Mouse (Mus musculus): ENCODE measurements around the gene Surf6.

The Surf6 gene

DNA sequence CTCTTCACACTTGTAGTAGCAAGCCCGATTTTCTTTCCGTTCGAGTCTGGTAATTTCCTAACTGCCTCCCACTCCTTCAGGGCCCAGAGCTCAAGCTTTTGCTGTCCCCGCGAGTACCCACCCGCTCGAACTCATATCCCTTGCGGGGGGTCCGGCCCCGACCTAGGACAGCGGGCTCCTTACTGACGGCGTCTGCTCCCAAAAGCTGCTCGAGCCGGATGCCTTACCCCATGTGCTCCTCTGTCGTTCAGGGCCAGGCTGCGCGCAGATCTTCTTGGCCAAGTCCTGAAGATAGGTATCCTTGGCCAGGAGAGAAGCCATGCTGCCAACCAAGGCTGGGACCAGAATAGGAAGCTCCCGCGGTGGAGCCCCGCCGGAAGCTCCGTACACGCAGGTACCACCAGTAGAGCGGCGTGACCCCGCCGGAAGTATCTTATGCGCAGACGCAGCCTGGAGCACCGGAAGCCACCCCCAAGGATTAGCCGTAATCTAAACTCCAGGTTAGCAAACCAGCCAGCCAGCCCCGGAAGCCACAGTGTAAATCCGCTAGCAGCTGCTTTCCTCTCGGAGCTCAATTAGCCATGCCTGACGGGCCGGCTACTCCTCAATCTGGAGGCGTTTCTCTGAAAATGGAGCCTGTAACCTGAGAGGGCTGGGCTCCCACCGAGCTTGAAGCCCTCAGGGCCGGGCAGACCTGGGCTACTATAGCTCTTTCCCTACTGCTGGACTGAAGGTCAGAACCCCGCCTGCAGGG is at the start of gene Surf6:
Gene Surf6, minus strand, starts transcription at position 413 of the 754 bp plus-strand sequence.
- DNase-seq (ENCODE audit: low spot score in 2 of 2): peak; percentile 80 to 84

DNA sequence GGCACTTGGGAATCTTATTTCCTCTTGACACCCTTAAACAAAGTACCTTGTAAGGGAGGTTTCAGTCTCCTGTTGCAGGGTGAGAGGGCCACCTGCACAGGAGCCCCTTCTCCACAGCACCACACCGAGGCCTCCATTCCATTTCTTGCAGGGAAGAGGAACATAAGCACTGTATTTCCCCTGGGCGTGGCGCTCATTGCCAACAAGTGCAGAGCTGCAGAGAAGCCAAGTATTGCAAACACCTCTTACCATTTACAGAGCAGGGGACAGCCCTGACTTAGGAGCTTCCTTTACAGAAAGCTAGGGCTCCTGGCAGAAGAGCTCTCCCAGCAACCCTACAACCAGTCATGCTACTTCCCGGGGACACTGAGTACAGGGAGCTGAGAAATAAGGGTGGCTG is 49.5 kb upstream of the Surf6 start:
- DNase-seq (ENCODE audit: low spot score in 2 of 2): no peak

DNA sequence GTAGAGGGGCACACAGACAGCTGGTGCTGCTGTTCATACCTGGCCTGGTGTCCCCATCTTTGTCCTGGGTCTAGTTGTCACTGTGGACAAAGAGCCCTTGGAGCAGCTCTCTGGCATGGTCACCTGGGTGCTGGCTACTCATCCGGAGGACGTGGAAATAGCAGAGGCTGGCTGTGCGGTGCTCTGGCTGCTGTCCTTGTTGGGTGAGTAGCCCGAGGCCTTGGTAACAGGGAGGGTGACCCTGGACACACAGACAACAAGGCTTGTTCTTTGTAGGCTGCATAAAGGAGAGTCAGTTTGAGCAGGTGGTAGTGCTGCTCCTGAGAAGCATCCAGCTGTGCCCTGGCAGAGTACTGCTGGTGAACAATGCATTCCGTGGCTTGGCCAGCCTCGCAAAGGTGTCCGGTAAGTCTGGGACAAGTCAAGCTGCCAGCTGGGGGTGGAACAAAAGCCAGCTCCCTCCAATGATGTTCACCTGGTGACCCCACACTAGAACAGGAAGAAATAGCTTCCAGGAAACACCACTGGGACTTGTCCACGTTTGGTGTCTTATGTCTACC is 48.7 kb upstream of the Surf6 start:
- no peak for DNase-seq (ENCODE audit: low spot score in 2 of 2)

DNA sequence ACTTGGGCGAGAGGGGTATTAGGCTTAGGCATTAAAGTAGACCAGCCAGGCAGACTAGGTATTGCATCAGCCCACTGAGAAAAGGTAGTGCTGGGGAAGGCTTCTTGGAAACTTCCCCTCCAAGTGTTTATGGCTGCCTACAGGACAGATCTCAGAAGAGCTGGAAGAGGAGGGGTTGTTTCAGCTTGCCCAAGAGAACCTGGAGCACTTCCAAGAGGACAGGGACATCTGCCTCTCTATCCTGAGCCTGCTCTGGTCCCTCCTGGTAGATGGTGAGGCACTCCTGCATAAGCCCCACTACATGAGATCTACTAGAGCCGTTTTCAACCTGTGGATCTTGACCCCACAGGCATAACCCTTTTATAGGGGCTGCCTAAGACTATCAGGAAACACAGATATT is 47.7 kb upstream of the Surf6 start:
- no peak for DNase-seq (ENCODE audit: low spot score in 2 of 2)

DNA sequence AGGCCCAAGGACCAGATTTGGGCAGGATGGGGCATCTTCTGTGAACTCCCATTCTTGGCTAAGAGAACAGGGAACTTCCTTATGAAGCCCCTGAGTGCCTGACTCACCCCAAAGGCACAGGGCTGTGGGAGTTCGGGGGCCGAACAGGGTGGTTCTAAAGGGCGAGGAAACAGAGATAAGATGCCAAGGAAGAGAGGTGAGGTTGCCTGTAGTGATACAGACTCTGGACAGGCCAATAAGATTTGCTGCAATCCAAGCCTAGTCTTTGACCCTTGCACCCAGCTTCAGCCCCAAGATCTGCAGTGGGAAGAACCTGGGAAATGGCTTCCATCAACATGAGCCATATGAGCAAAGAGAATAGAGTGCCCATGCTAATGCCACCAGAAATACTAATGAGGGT is 40.6 kb upstream of the Surf6 start:
- no peak for DNase-seq (ENCODE audit: low spot score in 2 of 2)

DNA sequence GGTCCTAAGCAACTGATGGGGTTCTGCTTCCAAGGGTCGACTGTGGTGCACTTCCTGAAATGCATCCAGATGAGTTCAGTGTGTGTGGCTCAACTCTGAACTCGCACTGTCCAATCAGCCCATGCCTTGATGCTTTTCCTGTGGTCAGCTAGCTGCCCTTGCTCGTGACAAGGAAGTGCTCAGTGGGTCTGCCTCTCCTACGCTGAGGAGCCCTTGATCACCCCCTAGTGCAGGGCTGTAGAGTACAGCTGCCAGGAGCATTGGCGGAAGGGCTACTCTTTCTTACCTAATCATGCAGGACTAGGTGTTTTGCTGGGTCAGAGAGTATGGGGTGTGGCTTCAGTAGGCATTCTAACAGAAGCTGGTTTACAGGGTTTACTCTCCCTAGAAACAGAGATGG is 38.9 kb upstream of the Surf6 start:
- DNase-seq (ENCODE audit: low spot score in 2 of 2): no peak

DNA sequence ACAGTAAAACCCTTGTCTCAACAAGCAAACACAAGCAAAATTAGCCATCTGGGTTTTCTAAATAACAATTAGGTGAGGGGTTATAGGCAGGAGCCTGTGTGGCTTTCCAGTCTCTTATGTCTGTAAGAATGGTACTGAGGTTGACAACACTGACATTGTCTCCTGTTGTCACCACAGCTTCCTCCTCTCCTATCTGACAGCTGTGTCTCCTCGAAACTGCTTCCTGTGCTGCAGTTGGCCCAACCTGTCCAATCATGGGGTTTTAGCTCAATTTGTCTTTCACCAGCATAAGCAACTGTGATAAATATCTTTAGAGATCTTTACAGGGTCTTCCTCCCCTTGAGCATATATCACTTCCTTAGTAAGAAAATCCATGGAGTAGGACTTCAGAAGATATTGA is 33.7 kb upstream of the Surf6 start:
- DNase-seq (ENCODE audit: low spot score in 2 of 2): no peak

DNA sequence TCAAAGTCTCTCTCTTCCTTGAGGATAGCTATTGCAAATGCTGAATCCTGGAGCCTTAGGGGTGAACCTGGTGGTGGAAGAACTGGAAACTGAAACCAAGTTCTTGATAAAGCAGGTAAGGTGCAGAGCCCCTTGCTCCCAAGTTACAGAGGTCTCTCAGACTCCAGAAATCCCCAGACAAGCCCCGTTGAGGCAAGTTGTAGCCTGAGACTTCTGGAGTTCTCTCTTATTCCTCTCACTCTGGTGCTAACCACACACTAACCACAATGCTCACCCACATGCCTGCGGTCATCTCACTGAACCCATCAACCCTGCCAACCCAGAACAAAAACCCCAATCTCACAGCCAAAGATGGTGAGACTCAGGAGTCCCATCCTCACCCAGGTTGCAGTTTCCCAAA is 32.6 kb upstream of the Surf6 start:
- DNase-seq (ENCODE audit: low spot score in 2 of 2): no peak

DNA sequence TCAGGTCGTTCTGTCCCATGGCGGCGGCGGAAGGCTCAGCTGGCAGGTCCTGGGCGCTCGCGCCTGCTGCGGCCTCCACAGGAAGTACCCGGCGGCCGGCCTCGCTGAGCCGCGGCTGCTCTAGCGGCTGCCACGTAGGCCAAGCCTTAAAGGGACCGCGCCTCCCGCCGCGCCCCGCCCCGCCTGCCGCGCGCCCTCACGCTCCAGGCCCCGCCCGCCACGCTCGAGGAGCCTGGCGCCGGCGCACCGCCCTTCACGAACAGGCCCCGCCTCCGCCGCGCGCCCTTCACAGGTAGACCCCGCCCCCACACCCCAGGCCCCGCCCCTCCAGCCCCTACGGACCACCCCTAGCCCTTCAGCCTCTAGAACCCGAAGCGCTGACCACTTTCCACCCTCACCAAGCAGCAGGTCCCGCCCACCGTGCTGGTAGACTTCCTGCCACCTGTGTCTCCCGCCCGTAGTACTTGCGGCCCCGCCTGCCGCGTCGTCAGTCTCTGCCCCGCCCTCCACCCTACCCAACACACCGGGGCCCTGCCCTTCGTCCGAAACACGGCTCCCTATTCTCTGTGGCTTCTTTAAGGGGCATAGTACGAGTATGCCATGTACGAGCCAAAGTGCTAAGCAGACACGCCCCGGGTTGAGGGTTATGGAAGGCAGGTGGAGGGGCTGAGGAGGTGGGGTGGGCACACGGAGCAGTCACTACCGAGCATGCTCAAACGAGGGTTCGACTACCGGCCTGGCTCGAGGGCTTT is 30.8 kb upstream of the Surf6 start, which contains the start of the genes Surf4 and Stkld1:
Gene Surf4, minus strand, starts transcription at position 625 of the 752 bp plus-strand sequence.
Gene Stkld1, plus strand, starts transcription at position 744 of the 752 bp plus-strand sequence.
- peak; percentile 87 to 90 for DNase-seq (ENCODE audit: low spot score in 2 of 2)

DNA sequence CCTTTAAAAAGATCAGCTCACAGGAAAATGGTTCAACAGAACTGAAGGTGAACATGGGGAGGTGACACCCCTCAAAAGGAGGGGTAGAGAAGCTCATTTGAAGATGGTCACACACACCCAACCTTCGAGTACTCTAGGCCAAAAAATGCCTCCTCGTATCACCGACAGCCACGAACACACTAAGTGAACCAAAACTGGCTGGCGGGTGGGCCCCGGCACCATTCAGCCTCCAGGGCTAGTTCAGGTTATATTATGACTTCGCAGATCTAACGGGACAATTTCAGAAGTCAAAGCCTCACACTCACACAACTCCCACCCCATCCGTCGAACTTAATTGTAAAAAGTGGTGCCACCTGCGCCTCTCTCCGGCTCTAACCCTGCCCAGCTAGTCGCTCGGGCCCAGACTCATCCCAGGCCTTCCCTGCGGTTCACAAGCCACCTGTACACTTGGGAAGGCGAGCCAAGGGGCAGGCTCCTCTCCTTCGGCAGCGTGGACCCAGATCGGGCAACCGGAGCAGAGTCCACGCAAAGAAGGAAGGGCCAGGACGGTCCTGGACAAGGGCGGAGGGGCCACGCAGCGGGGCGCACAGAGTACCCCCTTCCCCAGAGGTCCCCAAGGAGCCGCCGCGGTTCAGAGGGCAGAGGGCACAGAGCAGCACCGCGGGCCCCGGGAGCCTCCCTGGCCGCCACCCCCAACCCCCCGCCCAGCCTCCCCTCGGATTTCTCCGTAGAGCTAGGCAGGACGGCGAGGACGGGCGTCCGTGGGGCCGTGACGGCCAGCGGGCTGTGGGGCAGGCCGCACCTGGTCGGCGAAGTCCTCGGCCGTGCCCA is 30.0 kb upstream of the Surf6 start:
- DNase-seq (ENCODE audit: low spot score in 2 of 2): peak in 1 of 2 experiments; percentile 21

DNA sequence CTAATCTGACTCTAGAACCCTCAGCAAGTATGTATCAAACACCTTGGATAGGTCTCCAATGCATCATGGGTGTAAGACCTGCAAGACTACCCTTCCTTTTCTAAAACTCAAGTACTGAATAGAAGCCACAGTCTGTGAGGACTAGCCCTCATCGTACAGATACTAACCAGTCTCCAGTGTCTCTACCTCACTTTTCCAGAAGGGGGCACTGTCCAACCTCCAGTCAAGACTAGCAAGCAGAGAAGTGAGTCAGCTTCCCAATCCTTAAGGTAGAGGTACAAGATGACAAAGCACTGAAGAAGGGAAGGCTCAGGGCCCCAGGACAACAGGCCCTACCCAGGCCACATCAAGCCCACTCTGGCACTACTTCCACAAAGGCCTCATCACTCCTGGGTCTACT is 27.7 kb upstream of the Surf6 start:
- DNase-seq (ENCODE audit: low spot score in 2 of 2): peak; percentile 29 to 67

DNA sequence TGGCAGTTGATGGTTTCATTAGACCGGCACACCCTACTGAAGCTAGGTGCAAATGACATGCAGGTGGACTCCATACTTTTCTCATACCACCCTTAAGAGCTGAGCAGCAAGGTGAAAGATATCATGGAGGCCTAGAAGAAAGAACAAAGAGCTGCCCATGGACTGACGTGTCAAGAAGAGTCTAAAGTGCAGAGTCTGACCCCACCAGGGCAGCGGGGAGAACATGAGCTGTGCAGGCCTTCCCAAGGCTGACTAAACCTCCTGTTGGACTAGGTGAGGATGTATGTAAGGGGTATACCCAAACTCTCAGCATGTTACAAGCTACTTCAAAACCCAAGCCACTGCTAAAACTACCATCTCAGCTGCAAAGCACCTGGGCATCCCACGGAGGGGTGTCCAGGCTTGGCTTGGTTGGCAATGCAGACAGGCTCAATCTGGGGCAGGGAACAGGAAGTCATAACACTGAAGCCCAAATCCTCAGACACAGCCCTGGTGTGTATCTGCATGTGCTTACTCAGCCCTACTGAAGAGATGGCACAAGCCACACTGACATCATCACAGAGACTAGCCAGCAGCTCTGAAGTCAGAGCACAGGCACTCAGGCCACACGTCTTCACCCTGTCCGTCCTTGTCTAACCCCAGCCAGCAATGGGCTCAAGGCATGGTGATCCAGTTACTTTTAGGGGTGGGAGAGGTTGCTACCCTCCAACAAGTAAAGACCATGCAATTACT is 25.2 kb upstream of the Surf6 start:
- DNase-seq (ENCODE audit: low spot score in 2 of 2): no peak

DNA sequence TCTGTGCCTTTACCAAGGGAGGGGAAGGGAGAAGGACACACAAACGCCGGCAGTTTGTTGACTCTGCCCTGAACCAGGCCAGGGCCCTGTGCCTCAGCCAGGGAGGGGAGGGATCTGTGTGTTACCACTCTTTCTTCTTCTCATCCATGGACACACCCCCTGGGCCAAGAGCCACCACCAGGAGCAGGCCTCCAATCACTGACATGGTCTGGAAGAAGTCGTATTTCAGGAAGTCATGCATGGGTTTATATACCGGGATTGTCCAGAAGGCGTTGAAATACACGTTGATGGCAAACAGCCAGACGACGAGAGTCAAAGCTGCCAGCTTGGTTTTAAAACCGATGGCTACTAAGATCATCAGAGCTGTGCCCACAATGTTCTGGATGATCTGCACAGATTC is 19.1 kb upstream of the Surf6 start:
- DNase-seq (ENCODE audit: low spot score in 2 of 2): no peak

DNA sequence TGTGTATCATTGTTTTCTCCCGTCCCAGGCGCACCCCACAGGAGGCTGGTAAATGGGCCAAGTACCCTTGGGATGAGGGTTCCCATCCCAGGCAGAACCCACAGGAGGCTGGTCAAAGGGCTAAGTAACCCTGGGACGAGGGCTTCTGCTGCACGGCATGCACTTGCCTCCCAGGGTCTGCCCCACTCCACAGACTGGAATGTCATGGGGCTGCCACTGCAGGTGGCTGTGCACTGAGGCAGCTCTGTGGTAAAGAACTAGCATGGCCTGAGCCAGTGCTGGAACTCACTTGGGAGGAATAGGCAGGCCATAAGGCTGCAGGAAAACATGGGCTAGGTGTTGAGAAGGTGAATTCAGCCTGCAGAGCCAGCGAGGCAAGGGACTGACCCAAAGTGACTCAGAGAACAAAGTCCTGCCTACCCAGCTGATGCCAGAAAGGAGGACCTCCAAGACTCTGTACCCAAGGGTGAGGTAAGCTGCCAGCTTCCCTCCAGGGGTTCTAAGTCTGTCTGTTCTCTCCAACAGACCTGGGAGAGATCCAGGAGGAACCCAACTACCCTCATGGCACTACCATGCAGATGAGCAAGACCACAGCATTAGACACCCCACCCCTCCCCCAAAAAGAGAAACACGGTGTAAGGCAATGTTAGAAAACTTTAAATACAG is 17.6 kb upstream of the Surf6 start:
- no peak for DNase-seq (ENCODE audit: low spot score in 2 of 2)

DNA sequence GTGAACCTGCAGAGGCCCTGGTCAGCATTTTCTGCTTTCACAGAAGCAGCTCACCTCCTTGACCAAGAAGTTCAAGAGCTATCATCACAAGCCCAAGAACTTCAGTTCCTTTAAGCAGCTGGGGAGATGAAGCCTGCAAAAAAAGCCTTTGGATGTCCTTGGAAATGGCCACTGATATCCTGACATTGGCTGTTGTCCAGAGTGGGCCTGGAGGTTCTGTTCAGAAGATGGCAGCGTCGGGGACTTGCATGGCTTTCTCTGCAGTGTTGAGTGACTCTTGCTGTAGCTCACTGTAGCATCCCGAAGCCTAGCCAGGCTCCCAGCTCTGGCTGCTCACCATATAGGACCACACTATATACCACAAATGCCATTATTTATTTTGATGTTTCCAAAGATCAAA is 17.0 kb upstream of the Surf6 start:
- DNase-seq (ENCODE audit: low spot score in 2 of 2): no peak

DNA sequence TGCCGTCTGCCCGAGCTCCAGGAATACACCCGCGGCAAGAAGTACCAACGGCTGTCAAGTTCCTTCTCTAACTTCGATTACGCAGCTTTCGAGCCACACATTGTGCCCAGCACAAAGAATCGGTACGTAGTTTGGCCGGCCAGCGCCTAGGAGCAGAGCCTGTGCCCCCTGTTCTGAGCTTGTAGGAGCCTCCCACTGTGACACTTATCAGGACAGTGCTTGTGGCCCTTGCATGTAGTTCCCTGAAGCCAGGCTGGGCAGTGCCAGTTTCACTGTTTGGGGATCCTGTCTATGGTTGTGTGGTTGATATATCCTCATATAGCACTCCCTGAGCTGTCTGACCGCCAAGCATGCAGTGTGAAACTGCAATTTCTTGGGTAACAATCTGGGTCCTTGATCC is 14.1 kb upstream of the Surf6 start:
- DNase-seq (ENCODE audit: low spot score in 2 of 2): no peak

DNA sequence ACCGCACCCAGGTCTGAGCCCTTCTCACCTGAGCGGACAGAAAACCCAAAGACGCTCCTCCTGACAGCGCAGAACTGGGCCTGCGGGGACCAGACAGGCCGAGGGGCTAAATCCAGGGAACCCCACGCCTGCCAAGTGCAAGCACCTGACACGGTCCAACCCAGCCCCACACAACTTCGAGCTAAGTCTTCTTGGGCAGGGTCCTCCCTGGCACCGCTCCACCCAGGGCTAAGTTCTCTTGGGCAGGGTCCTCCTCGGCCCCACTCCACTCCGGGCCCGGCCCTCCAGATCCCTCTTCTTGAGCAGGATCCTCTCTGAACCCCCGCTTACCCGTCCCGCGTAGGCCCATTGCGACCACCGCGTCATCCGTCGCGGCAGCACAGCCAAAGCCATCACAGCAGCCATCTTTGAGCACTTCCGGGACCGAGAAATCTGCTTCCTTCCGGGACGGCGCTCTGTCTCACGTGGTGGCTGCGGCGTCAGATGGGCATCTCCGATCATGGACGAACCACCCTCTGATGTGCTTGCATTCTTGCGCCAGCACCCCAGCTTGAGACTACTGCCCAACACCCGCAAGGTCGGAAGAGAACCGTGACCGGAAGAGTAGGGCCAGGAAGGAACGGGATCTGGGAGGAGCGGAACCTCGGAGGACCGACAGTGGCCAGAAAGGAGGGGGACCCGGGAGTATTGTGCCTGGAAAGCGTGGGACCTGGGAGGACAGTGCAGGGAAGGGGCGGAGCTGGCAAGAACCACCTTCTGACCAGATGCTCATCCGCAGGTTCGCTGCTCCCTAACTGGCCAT is 13.4 kb upstream of the Surf6 start, which contains the start of the genes Surf2 and Surf1:
Gene Surf2, plus strand, starts transcription at position 441 of the 802 bp plus-strand sequence.
Gene Surf1, minus strand, starts transcription at position 604 of the 802 bp plus-strand sequence.
- peak; percentile 49 to 69 for DNase-seq (ENCODE audit: low spot score in 2 of 2)

DNA sequence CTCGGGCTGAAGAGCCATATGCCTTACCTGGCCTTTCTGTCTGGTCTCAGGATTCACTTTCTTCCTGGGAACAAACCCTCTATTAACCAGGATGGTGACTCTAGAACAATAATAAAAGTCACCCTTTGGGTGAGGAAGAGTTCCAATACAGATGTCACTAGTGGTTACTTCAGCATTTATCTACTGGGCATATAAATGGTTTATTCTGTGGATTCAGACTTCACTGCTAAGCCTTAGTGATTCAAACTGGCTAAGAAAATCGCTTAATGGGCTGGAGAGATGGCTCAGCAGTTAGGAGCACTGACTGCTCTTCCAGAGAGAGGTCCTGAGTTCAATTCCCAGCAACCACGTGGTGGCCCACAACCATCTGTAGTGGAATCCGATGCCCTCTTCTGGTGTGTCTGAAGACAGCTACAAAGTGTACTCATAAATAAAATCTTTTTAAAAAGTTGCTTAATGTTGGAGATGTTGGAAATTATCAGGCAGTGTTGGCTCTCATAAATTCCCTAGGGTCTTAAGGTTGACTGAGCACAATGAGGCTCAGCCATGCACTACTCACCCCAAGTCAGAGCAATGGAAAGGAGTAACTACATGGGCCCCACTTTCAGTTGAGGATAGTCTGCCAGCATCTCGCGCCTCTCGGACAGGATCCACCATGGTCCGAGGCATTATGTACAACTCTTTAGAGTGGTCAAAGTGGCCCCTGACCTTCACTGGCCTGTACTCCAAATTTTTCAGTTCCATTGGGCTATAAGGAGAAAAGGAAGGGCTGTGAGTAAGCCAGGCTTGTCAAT is 11.7 kb upstream of the Surf6 start:
- no peak for DNase-seq (ENCODE audit: low spot score in 2 of 2)

All from spleen, postnatal 14 days (tissue).